Mouse (Mus musculus) liver, postnatal 0 days (tissue): ENCODE data around the gene Kalrn. TPM values are rescaled to one million over a fixed set of nuclear protein-coding genes. Genes with fewer than 3 reads are reported as not detected.
A peak's percentile ranks its signal among the peaks of the same experiment; 100 is the strongest.

Experiments
- ATAC-seq: fragments of 200-750 bp; cut with Nextera tagmentation; 2 replicates; pipeline ENCODE4 v1.8.0; 2017; ENCODE audit warnings: mild to moderate bottlenecking, moderate library complexity
- DNase-seq: peaks from one replicate; pipeline ENCODE4 v3.0.0-alpha.2; 2016
- H3K27ac ChIP-seq: fragments of 300-500 bp; sonication (generic); 2 replicates; pipeline ENCODE4 v1.5.1; 2014; ENCODE audit warnings: antibody characterized with exemption, moderate library complexity, mild to moderate bottlenecking, low read depth
- H3K27me3 ChIP-seq: fragments of 300-500 bp; sonication (generic); 2 replicates; pipeline ENCODE4 v1.6.1; 2014; ENCODE audit warnings: low read length, control low read depth, mixed read lengths; ENCODE audit not compliant: insufficient read depth
- H3K36me3 ChIP-seq: fragments of 300-500 bp; sonication (generic); replicated peaks from 2 replicates; pipeline ENCODE4 v1.6.1; 2014; ENCODE audit warnings: mild to moderate bottlenecking, control low read depth, low read length, moderate library complexity, mixed read lengths; ENCODE audit not compliant: insufficient read depth
- H3K4me1 ChIP-seq: fragments of 300-500 bp; sonication (generic); 2 replicates; pipeline ENCODE4 v1.6.1; 2014; ENCODE audit warnings: antibody characterized with exemption, mild to moderate bottlenecking, control low read depth; ENCODE audit not compliant: insufficient read depth
- H3K4me2 ChIP-seq: fragments of 300-500 bp; sonication (generic); 2 replicates; pipeline ENCODE4 v1.6.1; 2014; ENCODE audit warnings: low read depth, mild to moderate bottlenecking, low read length, moderate library complexity, mixed read lengths
- H3K4me3 ChIP-seq: fragments of 300-500 bp; sonication (generic); 2 replicates; pipeline ENCODE4 v1.5.1; 2014; ENCODE audit warnings: low read depth, low read length
- H3K9ac ChIP-seq: fragments of 300-500 bp; sonication (generic); replicated peaks from 2 replicates; pipeline ENCODE4 v1.6.1; 2014; ENCODE audit warnings: mild to moderate bottlenecking, moderate library complexity
- H3K9me3 ChIP-seq: fragments of 300-500 bp; sonication (generic); 2 replicates; pipeline ENCODE4 v1.6.1; 2016; ENCODE audit warnings: mild to moderate bottlenecking, control low read depth, low read length, mixed read lengths
- CTCF ChIP-seq: sonication (generic); IDR thresholded peaks from 2 replicates; pipeline ENCODE4 v1.5.1; 2016; ENCODE audit warnings: antibody characterized with exemption, low read depth
- EP300 ChIP-seq: IDR thresholded peaks from 2 replicates; pipeline ENCODE4 v1.6.1; 2016; ENCODE audit warnings: antibody characterized with exemption, low read depth, mild to moderate bottlenecking
- WGBS: fragments of 180-500 bp; shearing (Covaris S2); extraction: QIAGEN DNeasy Blood & Tissue Kit; methylation state at CpG from one replicate; pipeline ENCODE4 v1.1.7; 2014; ENCODE audit not compliant: insufficient replicate concordance; 5-methylcytosine and 5-hydroxymethylcytosine counted together
- polyA plus RNA-seq: library from polyadenylated mRNA; unstranded; fragments of >200 nt; fragmentation: Nextera tagmentation; extraction: Ambion mirVana; gene quantifications from 2 replicates; pipeline ENCODE4 v1.2.1, GENCODE M21; 2015

Kalrn gene
- polyA plus RNA-seq, 1 experiment from 2014 or later = 16.7 TPM

GRCm38 (mm10) chr16:34270681-34271080 lies 302.7 kb downstream of the Kalrn start:
- no peak for TF ChIP-seq EP300
- no peak for TF ChIP-seq CTCF
- Histone ChIP-seq H3K9ac (no peak overlapping the region), H3K27ac (no peak overlapping the region), H3K4me2 (no peak overlapping the region), H3K27me3 (no peaks in the 10 kb centered on the region), H3K4me3 (no peak overlapping the region), H3K4me1 (no peaks in the 10 kb centered on the region), H3K9me3 (no peaks in the 10 kb centered on the region), H3K36me3 (no peaks in the 10 kb centered on the region)
- DNase-seq (no peak), ATAC-seq (no peak)
- WGBS = 42% methylated on average over 2 of the region's 2 CpGs

- Histone ChIP-seq H3K9me3 (no peaks in the 10 kb centered on the region), H3K9ac (no peak overlapping the region), H3K27ac (no peak overlapping the region), H3K4me3 (no peak overlapping the region), H3K36me3 (no peaks in the 10 kb centered on the region), H3K4me1 (no peaks in the 10 kb centered on the region), H3K4me2 (no peak overlapping the region), H3K27me3 (no peaks in the 10 kb centered on the region)
- TF ChIP-seq EP300 (no peak), CTCF (no peak)
- WGBS = 82% methylated on average over 8 of the region's 8 CpGs
- DNase-seq (no peak), ATAC-seq (no peak)
These were observed 303.7 kb downstream of the Kalrn start for GRCm38 (mm10) chr16:34269642-34270041.

- ATAC-seq (no peak), DNase-seq (no peak)
- Histone ChIP-seq H3K36me3 (no peaks in the 10 kb centered on the region), H3K4me1 (no peaks in the 10 kb centered on the region), H3K27me3 (no peaks in the 10 kb centered on the region), H3K4me3 (no peak overlapping the region), H3K4me2 (no peak overlapping the region), H3K9ac (no peak overlapping the region), H3K9me3 (no peaks in the 10 kb centered on the region), H3K27ac (no peak overlapping the region)
- TF ChIP-seq EP300 (no peak), CTCF (peak; percentile 37; the same call in 1 of the 2 replicates)
- 83% methylated on average over 1 of the region's 1 CpGs for WGBS
These were observed 305.6 kb downstream of the Kalrn start for GRCm38 (mm10) chr16:34267751-34268150.

GRCm38 (mm10) chr16:34264671-34265070 lies 308.7 kb downstream of the Kalrn start:
- 80% methylated on average over 3 of the region's 3 CpGs for WGBS
- Histone ChIP-seq H3K9me3 (no peaks in the 10 kb centered on the region), H3K27me3 (no peaks in the 10 kb centered on the region), H3K4me1 (no peaks in the 10 kb centered on the region), H3K27ac (no peak overlapping the region), H3K4me3 (no peak overlapping the region), H3K36me3 (no peaks in the 10 kb centered on the region), H3K4me2 (no peak overlapping the region), H3K9ac (no peak overlapping the region)
- ATAC-seq = no peak
- TF ChIP-seq CTCF = no peak
- no peak for TF ChIP-seq EP300
- DNase-seq = no peak

- H3K9ac ChIP-seq = no peak overlapping the region
- no peaks in the 10 kb centered on the region for H3K27me3 ChIP-seq
- H3K4me1 ChIP-seq = no peaks in the 10 kb centered on the region
- no peak overlapping the region for H3K4me3 ChIP-seq
- H3K9me3 ChIP-seq = no peaks in the 10 kb centered on the region
- H3K27ac ChIP-seq = no peak overlapping the region
- no peak overlapping the region for H3K4me2 ChIP-seq
- DNase-seq = no peak
- WGBS = 64% methylated on average over 22 of the region's 22 CpGs
- no peak for TF ChIP-seq EP300
- H3K36me3 ChIP-seq = no peaks in the 10 kb centered on the region
- no peak for ATAC-seq
These were observed 310.4 kb downstream of the Kalrn start for GRCm38 (mm10) chr16:34262731-34263460.

GRCm38 (mm10) chr16:34260971-34261924 lies 312.1 kb downstream of the Kalrn start:
- DNase-seq (no peak), ATAC-seq (no peak)
- no peaks in the 10 kb centered on the region for H3K4me1 ChIP-seq
- no peak overlapping the region for H3K4me3 ChIP-seq
- no peak overlapping the region for H3K27ac ChIP-seq
- no peak overlapping the region for H3K4me2 ChIP-seq
- no peak overlapping the region for H3K9ac ChIP-seq
- H3K27me3 ChIP-seq = no peaks in the 10 kb centered on the region
- 43% methylated on average over 10 of the region's 10 CpGs for WGBS
- no peak for TF ChIP-seq EP300
- no peak for TF ChIP-seq CTCF
- no peaks in the 10 kb centered on the region for H3K36me3 ChIP-seq
- H3K9me3 ChIP-seq = no peaks in the 10 kb centered on the region
